Mouse (Mus musculus): Measurements from ENCODE around the gene Haus2.

The Haus2 gene

GRCm38 (mm10) chr2:120663491-120664154, 54.4 kb downstream of the Haus2 start:
- no peak for DNase-seq (ENCODE audit: low spot score in 2 of 2)

GRCm38 (mm10) chr2:120667446-120667845, 58.3 kb downstream of the Haus2 start:
- no peak for DNase-seq (ENCODE audit: low spot score in 2 of 2)

GRCm38 (mm10) chr2:120670253-120670652, 61.1 kb downstream of the Haus2 start:
- no peak for DNase-seq (ENCODE audit: low spot score in 2 of 2)
